Mouse (Mus musculus): ENCODE measurements around the gene Rbm47. TPM values are rescaled to one million over a fixed set of nuclear protein-coding genes. Genes with fewer than 3 reads are reported as not detected.

Gene Rbm47
- polyA plus RNA-seq, 1 experiment from 2014 or later, result 41.5 TPM

GRCm38 (mm10) chr5:66125418-66125817 is 47.5 kb downstream of the Rbm47 start:
- WGBS, result 63% methylated on average over 11 of the region's 11 CpGs

DNA sequence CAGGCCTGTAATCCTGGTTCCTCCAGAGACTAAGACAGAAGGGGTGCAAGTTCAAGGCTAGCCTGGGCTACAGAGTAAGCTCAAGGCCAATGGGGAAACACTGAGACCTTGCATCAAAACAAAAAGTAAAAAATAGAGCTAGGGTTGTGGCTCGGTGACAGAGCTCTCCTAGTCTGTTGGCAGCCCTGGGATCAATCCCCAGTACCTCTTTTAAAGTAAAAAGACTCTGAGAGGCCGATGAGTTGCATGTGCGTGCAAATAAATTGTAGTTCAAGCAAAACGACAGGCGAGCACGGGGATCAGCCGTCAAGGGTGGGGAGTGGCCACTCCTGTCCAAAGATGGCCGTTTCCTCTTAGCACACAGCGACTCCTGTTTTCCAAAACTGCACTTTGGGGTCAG is 48.0 kb downstream of the Rbm47 start:
- Histone ChIP-seq H3K36me3 (ENCODE audit: insufficient read depth, low read length) (no peaks in the 10 kb centered on the region), H3K9me3 (ENCODE audit: low read length) (no peaks in the 10 kb centered on the region), H3K4me1 (ENCODE audit: insufficient read depth, low read depth, low read length) (no peaks in the 10 kb centered on the region), H3K9ac (replicated peaks; ENCODE audit: low read depth) (no peak overlapping the region), H3K27ac (ENCODE audit: low read length) (no peak overlapping the region), H3K4me2 (replicated peaks; ENCODE audit: low read depth, low read length) (peak overlapping the region; percentile 27; the same call in 1 of the 2 replicates), H3K27me3 (replicated peaks; ENCODE audit: insufficient read depth, low read length) (no peaks in the 10 kb centered on the region), H3K4me3 (ENCODE audit: low read depth, low read length) (no peak overlapping the region)
- ATAC-seq (no peak; the same call in 1 of the 2 replicates), DNase-seq (ENCODE audit: low spot score) (no peak)
- TF ChIP-seq CTCF (IDR thresholded peaks at IDR 0.05) (peak; percentile 3; the same call in 1 of the 2 replicates), EP300 (IDR thresholded peaks at IDR 0.05) (no peak)
- 32% methylated on average over 9 of the region's 9 CpGs for WGBS

More at GRCm38 (mm10) chr5:66125418-66125817, 47.5 kb downstream of the Rbm47 start:
- Histone ChIP-seq H3K4me1 (ENCODE audit: insufficient read depth, low read depth, low read length) (no peaks in the 10 kb centered on the region), H3K4me3 (ENCODE audit: low read depth, low read length) (no peak overlapping the region), H3K27me3 (replicated peaks; ENCODE audit: insufficient read depth, low read length) (no peaks in the 10 kb centered on the region), H3K9ac (replicated peaks; ENCODE audit: low read depth) (no peak overlapping the region), H3K27ac (ENCODE audit: low read length) (no peak overlapping the region), H3K36me3 (ENCODE audit: insufficient read depth, low read length) (no peaks in the 10 kb centered on the region), H3K4me2 (replicated peaks; ENCODE audit: low read depth, low read length) (peak overlapping the region; percentile 27; the same call in 1 of the 2 replicates), H3K9me3 (ENCODE audit: low read length) (no peaks in the 10 kb centered on the region)
- TF ChIP-seq CTCF (IDR thresholded peaks at IDR 0.05) (no peak), EP300 (IDR thresholded peaks at IDR 0.05) (no peak)
- ATAC-seq (no peak), DNase-seq (ENCODE audit: low spot score) (no peak)

DNA sequence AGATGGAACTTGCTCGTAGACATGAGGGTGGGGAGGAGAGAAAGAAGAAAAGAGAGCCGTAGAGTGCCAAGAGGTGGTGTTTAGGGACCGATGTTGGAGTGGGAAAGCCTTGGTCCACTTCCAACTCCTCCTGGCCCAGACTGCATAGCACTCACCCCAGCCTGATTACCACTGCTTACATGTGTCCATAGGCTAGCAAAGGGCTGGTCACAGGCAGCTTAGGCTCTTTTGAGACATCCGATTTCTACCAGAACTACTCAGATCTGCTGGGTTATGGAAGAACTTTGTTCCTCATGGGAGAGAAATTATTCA is 48.9 kb downstream of the Rbm47 start:
- H3K4me2 ChIP-seq (replicated peaks; ENCODE audit: low read depth, low read length), result no peak overlapping the region
- H3K36me3 ChIP-seq (ENCODE audit: insufficient read depth, low read length), result no peaks in the 10 kb centered on the region
- no peak overlapping the region for H3K9ac ChIP-seq (replicated peaks; ENCODE audit: low read depth)
- DNase-seq (ENCODE audit: low spot score) (no peak), ATAC-seq (peak; percentile 38; the same call in 1 of the 2 replicates)
- no peak overlapping the region for H3K4me3 ChIP-seq (ENCODE audit: low read depth, low read length)
- no peak for TF ChIP-seq CTCF (IDR thresholded peaks at IDR 0.05)
- no peak for TF ChIP-seq EP300 (IDR thresholded peaks at IDR 0.05)
- H3K9me3 ChIP-seq (ENCODE audit: low read length), result no peaks in the 10 kb centered on the region
- H3K4me1 ChIP-seq (ENCODE audit: insufficient read depth, low read depth, low read length), result no peaks in the 10 kb centered on the region
- 47% methylated on average over 4 of the region's 4 CpGs for WGBS
- H3K27me3 ChIP-seq (replicated peaks; ENCODE audit: insufficient read depth, low read length), result no peaks in the 10 kb centered on the region
- H3K27ac ChIP-seq (ENCODE audit: low read length), result no peak overlapping the region

- no peak overlapping the region for H3K27ac ChIP-seq (ENCODE audit: low read length)
- no peaks in the 10 kb centered on the region for H3K27me3 ChIP-seq (replicated peaks; ENCODE audit: insufficient read depth, low read length)
- no peak overlapping the region for H3K4me3 ChIP-seq (ENCODE audit: low read depth, low read length)
- no peaks in the 10 kb centered on the region for H3K4me1 ChIP-seq (ENCODE audit: insufficient read depth, low read depth, low read length)
- TF ChIP-seq EP300 (IDR thresholded peaks at IDR 0.05), result no peak
- TF ChIP-seq CTCF (IDR thresholded peaks at IDR 0.05), result no peak
- ATAC-seq (0 out of 2 replicates have a peak, but pooled peaks have one; percentile 17), DNase-seq (ENCODE audit: low spot score) (no peak)
- H3K4me2 ChIP-seq (replicated peaks; ENCODE audit: low read depth, low read length), result no peak overlapping the region
- 71% methylated on average over 12 of the region's 12 CpGs for WGBS
- H3K9me3 ChIP-seq (ENCODE audit: low read length), result no peaks in the 10 kb centered on the region
- no peaks in the 10 kb centered on the region for H3K36me3 ChIP-seq (ENCODE audit: insufficient read depth, low read length)
- H3K9ac ChIP-seq (replicated peaks; ENCODE audit: low read depth), result no peak overlapping the region
Measured at GRCm38 (mm10) chr5:66123295-66124088, 49.4 kb downstream of the Rbm47 start.

DNA sequence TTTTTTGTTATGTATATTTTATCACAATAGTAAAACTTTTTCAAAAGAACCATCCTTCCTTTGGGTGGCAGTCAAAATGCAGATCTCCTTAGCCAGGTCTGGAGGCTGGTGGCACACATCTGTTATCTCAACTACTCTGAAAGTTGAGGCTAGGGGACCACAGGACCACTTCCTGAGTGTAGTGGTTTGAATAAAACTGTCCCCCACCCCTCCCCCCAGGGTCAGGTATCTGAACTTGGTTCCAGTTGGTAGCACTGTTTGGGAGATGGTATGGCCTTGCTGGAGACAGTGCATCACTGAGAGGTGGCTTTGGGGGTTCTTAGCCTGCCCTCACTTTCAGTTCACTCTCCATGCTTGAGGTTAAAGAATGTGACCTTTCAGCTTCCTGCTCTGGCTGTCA is 51.7 kb downstream of the Rbm47 start:
- TF ChIP-seq EP300 (IDR thresholded peaks at IDR 0.05) (no peak), CTCF (IDR thresholded peaks at IDR 0.05) (no peak)
- Histone ChIP-seq H3K4me3 (ENCODE audit: low read depth, low read length) (no peak overlapping the region), H3K9ac (replicated peaks; ENCODE audit: low read depth) (no peak overlapping the region), H3K9me3 (ENCODE audit: low read length) (no peaks in the 10 kb centered on the region), H3K27me3 (replicated peaks; ENCODE audit: insufficient read depth, low read length) (no peaks in the 10 kb centered on the region), H3K4me2 (replicated peaks; ENCODE audit: low read depth, low read length) (no peak overlapping the region), H3K27ac (ENCODE audit: low read length) (no peak overlapping the region), H3K4me1 (ENCODE audit: insufficient read depth, low read depth, low read length) (no peaks in the 10 kb centered on the region), H3K36me3 (ENCODE audit: insufficient read depth, low read length) (no peaks in the 10 kb centered on the region)
- DNase-seq (ENCODE audit: low spot score), result no peak
- ATAC-seq, result no peak

GRCm38 (mm10) chr5:66114751-66115150 is 58.2 kb downstream of the Rbm47 start:
- ATAC-seq, result no peak
- no peaks in the 10 kb centered on the region for H3K36me3 ChIP-seq (ENCODE audit: insufficient read depth, low read length)
- no peak overlapping the region for H3K9ac ChIP-seq (replicated peaks; ENCODE audit: low read depth)
- 51% methylated on average over 14 of the region's 14 CpGs for WGBS
- no peak for DNase-seq (ENCODE audit: low spot score)
- no peak for TF ChIP-seq CTCF (IDR thresholded peaks at IDR 0.05)
- no peak for TF ChIP-seq EP300 (IDR thresholded peaks at IDR 0.05)
- no peaks in the 10 kb centered on the region for H3K27me3 ChIP-seq (replicated peaks; ENCODE audit: insufficient read depth, low read length)
- no peak overlapping the region for H3K4me2 ChIP-seq (replicated peaks; ENCODE audit: low read depth, low read length)
- H3K9me3 ChIP-seq (ENCODE audit: low read length), result no peaks in the 10 kb centered on the region
- H3K4me3 ChIP-seq (ENCODE audit: low read depth, low read length), result no peak overlapping the region
- H3K4me1 ChIP-seq (ENCODE audit: insufficient read depth, low read depth, low read length), result peaks cover 3% of the 10 kb centered on the region; the same call in 1 of the 2 replicates
- H3K27ac ChIP-seq (ENCODE audit: low read length), result peak overlapping the region; percentile 85

Measured in lung, postnatal 0 days (tissue).